Mouse (Mus musculus) cerebellum, postnatal 4 days (tissue): Measurements from ENCODE around the gene Oard1.

Source experiments
- DNase-seq, 2 experiments: peaks; one replicate each; pipeline ENCODE4 v3.0.0; 2022; ENCODE audit warnings: low spot score in 2 of 2, mixed read lengths in 1 of 2

Gene Oard1

GRCm38 (mm10) chr17:48408526-48409291 lies 1.1 kb upstream of the Oard1 start:
- DNase-seq: peak in 1 of 2 experiments; percentile 73

- DNase-seq: no peak
Observed at GRCm38 (mm10) chr17:48410299-48410785, 528 bp downstream of the Oard1 start.

GRCm38 (mm10) chr17:48411241-48411640 lies 1.4 kb downstream of the Oard1 start:
- no peak for DNase-seq

GRCm38 (mm10) chr17:48416011-48416410 lies 6.2 kb downstream of the Oard1 start:
- no peak for DNase-seq

- peak in 1 of 2 experiments; percentile 73 for DNase-seq
Observed at GRCm38 (mm10) chr17:48416425-48417195, 6.8 kb downstream of the Oard1 start.

- DNase-seq: no peak
Observed at GRCm38 (mm10) chr17:48417521-48417920, 7.7 kb downstream of the Oard1 start.

GRCm38 (mm10) chr17:48418174-48418573 lies 8.4 kb downstream of the Oard1 start:
- DNase-seq: no peak

- DNase-seq: no peak
Observed at GRCm38 (mm10) chr17:48418781-48419180, 9.0 kb downstream of the Oard1 start.

GRCm38 (mm10) chr17:48419571-48419970 lies 9.8 kb downstream of the Oard1 start:
- no peak for DNase-seq

GRCm38 (mm10) chr17:48424237-48424636 lies 14.4 kb downstream of the Oard1 start:
- DNase-seq: no peak

GRCm38 (mm10) chr17:48425823-48426612 lies 16.2 kb downstream of the Oard1 start:
- no peak for DNase-seq

- no peak for DNase-seq
Observed at GRCm38 (mm10) chr17:48426991-48427750, 17.4 kb downstream of the Oard1 start.

GRCm38 (mm10) chr17:48427852-48428530 lies 18.2 kb downstream of the Oard1 start:
- no peak for DNase-seq

GRCm38 (mm10) chr17:48430394-48430793 lies 20.6 kb downstream of the Oard1 start:
- DNase-seq: no peak

- DNase-seq: no peak
Observed at GRCm38 (mm10) chr17:48431054-48431453, 21.2 kb downstream of the Oard1 start.

- peak in 1 of 2 experiments; percentile 16 for DNase-seq
Observed at GRCm38 (mm10) chr17:48432158-48432980, 22.6 kb downstream of the Oard1 start, which contains the start of gene Apobec2. Apobec2 (minus strand) TSS chr17:48432930.

- DNase-seq: peak in 1 of 2 experiments; percentile 32
Observed at GRCm38 (mm10) chr17:48433006-48433655, 23.3 kb downstream of the Oard1 start.

GRCm38 (mm10) chr17:48433689-48434330 lies 24.0 kb downstream of the Oard1 start:
- no peak for DNase-seq

- no peak for DNase-seq
Observed at GRCm38 (mm10) chr17:48434479-48434878, 24.7 kb downstream of the Oard1 start.
